Mouse (Mus musculus) adrenal gland, postnatal 36 days (tissue): ENCODE results near the gene Wdr70. TPM values are rescaled to one million over a fixed set of nuclear protein-coding genes. Genes with fewer than 3 reads are reported as not detected.

ENCODE experiments used
- DNase-seq, 2 experiments: peaks; one replicate each; pipeline ENCODE4 v3.0.0; 2021; ENCODE audit warnings: mixed read lengths in 1 of 2
- total RNA-seq, 2 experiments: library from RNA; stranded (reverse); gene quantifications; 2 replicates each; pipeline ENCODE4 v1.2.3; 2021

Gene Wdr70
- total RNA-seq, 2 experiments from 2014 or later, result 28.0 to 34.8 TPM

- DNase-seq, result no peak
Measured at GRCm38 (mm10) chr15:8031211-8031610, 67.8 kb downstream of the Wdr70 start.

- no peak for DNase-seq
Measured at GRCm38 (mm10) chr15:8030643-8031042, 68.4 kb downstream of the Wdr70 start.

DNA sequence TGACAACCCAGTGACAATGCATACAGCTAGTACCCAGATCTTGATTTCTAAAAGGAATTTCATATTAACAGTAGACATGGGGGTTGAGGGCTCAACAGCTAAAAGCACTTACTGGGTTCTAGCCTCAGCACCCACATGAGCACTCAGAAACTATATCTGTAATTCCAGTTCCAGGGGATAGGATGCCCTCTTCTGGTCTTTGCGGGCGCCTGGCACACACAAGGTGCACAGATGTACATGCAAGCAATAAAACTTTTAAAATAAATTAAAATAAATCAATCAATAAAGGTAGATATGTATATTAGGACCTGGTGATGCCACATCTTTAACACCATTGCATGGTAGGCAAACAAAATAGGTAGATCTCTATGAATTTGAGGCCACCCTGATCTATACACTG is 71.5 kb downstream of the Wdr70 start:
- no peak for DNase-seq

- no peak for DNase-seq
Measured at GRCm38 (mm10) chr15:8011418-8011817, 87.6 kb downstream of the Wdr70 start.

- DNase-seq, result no peak
Measured at GRCm38 (mm10) chr15:8007413-8007812, 91.6 kb downstream of the Wdr70 start.

- DNase-seq, result no peak
Measured at GRCm38 (mm10) chr15:8006056-8006455, 93.0 kb downstream of the Wdr70 start.

DNA sequence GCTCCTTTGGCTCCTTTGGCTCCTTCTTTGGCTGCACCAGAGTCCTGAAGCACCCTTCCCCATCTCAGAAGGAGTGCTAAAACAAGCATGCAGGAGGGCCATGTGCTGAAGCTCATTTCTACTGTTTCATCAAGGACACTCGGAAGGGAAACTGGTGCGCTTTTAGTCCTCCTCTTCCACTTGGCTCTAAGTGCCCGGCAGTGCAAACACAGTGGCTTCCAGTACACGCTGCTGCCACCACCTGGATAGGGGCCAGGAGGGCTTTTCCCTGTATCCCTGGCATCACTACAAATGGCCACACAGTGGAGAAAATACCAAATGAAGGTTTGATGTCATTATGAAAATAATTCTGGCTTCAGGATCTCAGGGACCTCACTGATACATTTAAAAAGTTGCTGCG is 93.5 kb downstream of the Wdr70 start:
- peak; percentile 7 to 20 for DNase-seq

DNA sequence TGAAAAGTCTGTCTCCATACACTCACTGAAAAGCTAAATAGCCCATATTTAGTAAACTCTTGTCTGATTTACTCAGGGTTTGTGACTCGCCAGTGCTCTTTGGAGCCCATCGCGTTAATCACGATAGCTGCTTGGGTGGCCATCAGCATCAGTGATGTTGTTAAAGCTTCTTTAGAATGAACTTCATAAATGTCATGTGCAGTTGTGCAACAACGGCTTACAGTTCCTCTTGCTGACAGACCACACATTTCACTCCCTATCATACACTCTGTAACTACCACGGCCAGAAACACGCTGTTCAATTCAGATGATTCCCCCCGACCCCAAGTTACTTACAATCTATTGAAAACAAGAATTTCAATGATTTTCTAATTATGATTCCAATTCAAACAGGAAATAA is 95.2 kb downstream of the Wdr70 start:
- DNase-seq, result no peak

DNA sequence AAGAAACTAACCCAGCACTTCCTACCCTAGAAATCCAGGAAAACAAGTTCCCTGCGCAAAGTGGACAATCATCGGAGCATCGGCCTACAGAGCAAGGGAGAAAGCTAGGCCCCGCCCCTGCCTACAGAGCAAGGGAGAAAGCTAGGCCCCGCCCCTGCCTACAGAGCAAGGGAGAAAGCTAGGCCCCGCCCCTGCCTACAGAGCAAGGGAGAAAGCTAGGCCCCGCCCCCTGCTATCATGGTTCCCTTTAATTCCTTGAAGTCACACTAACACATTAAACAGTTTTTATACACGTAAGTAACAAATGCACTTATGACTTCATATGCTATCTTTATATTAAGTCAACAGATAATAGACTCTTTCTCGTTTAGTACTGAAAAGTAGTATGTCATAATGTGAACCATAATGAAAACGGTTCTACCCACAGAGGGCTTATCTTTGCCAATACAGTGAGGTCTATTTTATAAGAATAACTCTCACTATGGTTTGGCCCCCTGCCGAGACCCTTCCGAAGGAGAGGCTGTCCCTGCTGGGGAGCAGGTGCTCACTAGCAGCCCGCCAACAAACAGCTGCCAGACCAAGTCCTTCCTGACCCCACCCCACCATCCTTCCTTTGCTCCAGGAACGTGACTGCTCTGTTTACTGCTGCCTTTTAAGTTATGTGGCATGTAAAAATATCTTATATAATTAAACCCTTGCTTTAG is 100.0 kb downstream of the Wdr70 start:
- no peak for DNase-seq

- DNase-seq, result no peak
Measured at GRCm38 (mm10) chr15:7998095-7998494, 100.9 kb downstream of the Wdr70 start.

DNA sequence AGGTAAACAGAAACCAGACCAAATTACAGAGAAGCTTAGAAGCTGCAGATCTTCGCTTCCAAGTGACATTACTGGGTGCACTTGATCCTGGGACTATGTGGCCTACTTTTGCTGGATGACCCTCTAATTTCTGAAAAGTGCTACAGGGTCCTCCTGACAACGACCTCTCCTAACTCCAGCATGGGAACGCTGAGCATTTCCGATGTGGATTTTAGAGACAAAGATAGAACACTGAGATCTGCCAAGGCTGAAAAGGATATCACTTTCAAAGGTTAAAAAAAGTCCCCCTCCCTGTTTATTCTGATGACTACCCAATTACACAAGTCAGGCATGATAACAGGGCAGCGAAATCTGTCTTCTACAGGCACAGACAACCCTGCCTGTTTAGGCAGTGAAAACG is 105.3 kb downstream of the Wdr70 start:
- DNase-seq, result no peak

DNA sequence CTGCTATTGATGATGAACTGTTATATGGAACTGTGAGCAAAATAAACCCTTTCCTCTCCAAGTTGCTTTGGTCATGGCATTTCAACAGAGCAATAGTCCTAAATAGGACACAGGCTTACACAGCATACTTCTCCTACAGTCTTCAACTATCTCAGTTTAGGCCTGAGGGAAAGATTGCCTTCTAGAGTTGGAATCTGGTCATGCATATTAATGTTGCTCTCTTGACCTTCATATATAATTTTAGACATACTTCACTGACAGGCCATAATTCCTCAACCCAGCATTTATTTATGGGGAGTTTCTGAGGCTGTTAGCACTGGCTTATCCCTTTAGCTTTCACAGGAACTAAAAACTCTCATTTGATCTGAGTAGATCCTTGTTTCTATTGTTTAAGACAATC is 108.9 kb downstream of the Wdr70 start:
- DNase-seq, result no peak

- no peak for DNase-seq
Measured at GRCm38 (mm10) chr15:7987374-7987773, 111.6 kb downstream of the Wdr70 start.

- no peak for DNase-seq
Measured at GRCm38 (mm10) chr15:7986274-7986673, 112.7 kb downstream of the Wdr70 start.

GRCm38 (mm10) chr15:7978640-7979039 is 120.4 kb downstream of the Wdr70 start:
- no peak for DNase-seq

- peak in 1 of 2 experiments; percentile 23 for DNase-seq
Measured at GRCm38 (mm10) chr15:7976775-7977174, 122.2 kb downstream of the Wdr70 start.

- DNase-seq, result no peak
Measured at GRCm38 (mm10) chr15:7974368-7974767, 124.6 kb downstream of the Wdr70 start.

GRCm38 (mm10) chr15:7972528-7972927 is 126.5 kb downstream of the Wdr70 start:
- no peak for DNase-seq

GRCm38 (mm10) chr15:7962786-7963185 is 136.2 kb downstream of the Wdr70 start:
- DNase-seq, result no peak

GRCm38 (mm10) chr15:7961489-7961888 is 137.5 kb downstream of the Wdr70 start:
- DNase-seq, result peak; percentile 16

GRCm38 (mm10) chr15:7956899-7957298 is 142.1 kb downstream of the Wdr70 start:
- no peak for DNase-seq

GRCm38 (mm10) chr15:7950561-7950960 is 148.4 kb downstream of the Wdr70 start:
- no peak for DNase-seq

GRCm38 (mm10) chr15:7941690-7942089 is 157.3 kb downstream of the Wdr70 start:
- DNase-seq, result no peak

GRCm38 (mm10) chr15:7935571-7936165 is 163.3 kb downstream of the Wdr70 start:
- no peak for DNase-seq
